Mouse (Mus musculus) liver, embryonic 13.5 days (tissue): ENCODE results near the gene Wfdc11. TPM values are rescaled to one million over a fixed set of nuclear protein-coding genes. Genes with fewer than 3 reads are reported as not detected.
"Not testable (repeated sequence)": the region's sequence is repeated elsewhere in the genome, so short reads cannot be mapped to it uniquely, and the experiment has no call there.

Experiments used
- ATAC-seq: fragments of 200-750 bp; cut with Nextera tagmentation; 2 replicates; pipeline ENCODE4 v1.8.0; 2017; ENCODE audit warnings: low read depth, mild to moderate bottlenecking, moderate number of reproducible peaks, moderate library complexity
- DNase-seq: peaks from one replicate; pipeline ENCODE4 v3.0.0; 2022
- H3K27ac ChIP-seq: fragments of 300-500 bp; sonication (generic); 2 replicates; pipeline ENCODE4 v1.5.1; 2015; ENCODE audit warnings: moderate library complexity, mild to moderate bottlenecking, inconsistent platforms
- H3K27me3 ChIP-seq: fragments of 300-500 bp; sonication (generic); 2 replicates; pipeline ENCODE4 v1.6.1; 2015; ENCODE audit warnings: mild to moderate bottlenecking, inconsistent platforms
- H3K36me3 ChIP-seq: fragments of 300-500 bp; sonication (generic); 2 replicates; pipeline ENCODE4 v1.6.1; 2015; ENCODE audit warnings: mild to moderate bottlenecking, inconsistent platforms
- H3K4me1 ChIP-seq: fragments of 300-500 bp; sonication (generic); replicated peaks from 2 replicates; pipeline ENCODE4 v1.6.1; 2015; ENCODE audit warnings: inconsistent platforms
- H3K4me2 ChIP-seq: fragments of 300-500 bp; sonication (generic); 2 replicates; pipeline ENCODE4 v1.6.1; 2015; ENCODE audit warnings: inconsistent platforms, mild to moderate bottlenecking, moderate library complexity
- H3K4me3 ChIP-seq: fragments of 300-500 bp; sonication (generic); replicated peaks from 2 replicates; pipeline ENCODE4 v1.5.1; 2015; ENCODE audit warnings: mild to moderate bottlenecking, inconsistent platforms
- H3K9ac ChIP-seq: fragments of 300-500 bp; sonication (generic); 2 replicates; pipeline ENCODE4 v1.6.1; 2015; ENCODE audit warnings: mild to moderate bottlenecking, inconsistent platforms
- H3K9me3 ChIP-seq: fragments of 300-500 bp; sonication (generic); replicated peaks from 2 replicates; pipeline ENCODE4 v1.6.1; 2016; ENCODE audit warnings: inconsistent platforms
- WGBS: fragments of 180-500 bp; shearing (Covaris S2); methylation state at CpG from one replicate; pipeline ENCODE4 v1.1.7; 2015; ENCODE audit not compliant: insufficient replicate concordance; 5-methylcytosine and 5-hydroxymethylcytosine counted together
- polyA plus RNA-seq: library from polyadenylated mRNA; unstranded; fragments of >200 nt; fragmentation: Nextera tagmentation; extraction: Ambion mirVana; gene quantifications from 2 replicates; pipeline ENCODE4 v1.2.1, GENCODE M21; 2015

Gene Wfdc11
- polyA plus RNA-seq, 1 experiment from 2014 or later, result not detected

- H3K27ac ChIP-seq, result no peak overlapping the region
- H3K9me3 ChIP-seq, result no peaks in the 10 kb centered on the region
- 64% methylated on average over 9 of the region's 9 CpGs for WGBS
- DNase-seq (no peak), ATAC-seq (no peak)
- no peak overlapping the region for H3K4me2 ChIP-seq
- H3K4me3 ChIP-seq, result no peak overlapping the region
- no peaks in the 10 kb centered on the region for H3K36me3 ChIP-seq
- no peaks in the 10 kb centered on the region for H3K27me3 ChIP-seq
- H3K4me1 ChIP-seq, result no peaks in the 10 kb centered on the region
- no peak overlapping the region for H3K9ac ChIP-seq
Measured at GRCm38 (mm10) chr2:164635266-164635665, 38.6 kb downstream of the Wfdc11 start.

GRCm38 (mm10) chr2:164621775-164622174 is 52.1 kb downstream of the Wfdc11 start:
- H3K27me3 ChIP-seq, result no peaks in the 10 kb centered on the region
- 54% methylated on average over 4 of the region's 4 CpGs for WGBS
- H3K27ac ChIP-seq, result no peak overlapping the region
- ATAC-seq (no peak), DNase-seq (no peak)
- no peaks in the 10 kb centered on the region for H3K4me1 ChIP-seq
- H3K4me3 ChIP-seq, result no peak overlapping the region
- no peaks in the 10 kb centered on the region for H3K9me3 ChIP-seq
- no peak overlapping the region for H3K9ac ChIP-seq
- H3K36me3 ChIP-seq, result no peaks in the 10 kb centered on the region
- no peak overlapping the region for H3K4me2 ChIP-seq

- ATAC-seq (no peak), DNase-seq (no peak)
- Histone ChIP-seq H3K4me2 (no peak overlapping the region), H3K9ac (no peak overlapping the region), H3K27me3 (no peaks in the 10 kb centered on the region), H3K27ac (no peak overlapping the region), H3K9me3 (no peaks in the 10 kb centered on the region), H3K4me3 (no peak overlapping the region), H3K4me1 (no peaks in the 10 kb centered on the region), H3K36me3 (no peaks in the 10 kb centered on the region)
- 56% methylated on average over 5 of the region's 5 CpGs for WGBS
Measured at GRCm38 (mm10) chr2:164619050-164619449, 54.8 kb downstream of the Wfdc11 start.

GRCm38 (mm10) chr2:164615386-164615785 is 58.5 kb downstream of the Wfdc11 start:
- no peak overlapping the region for H3K4me2 ChIP-seq
- DNase-seq, result no peak
- H3K36me3 ChIP-seq, result no peaks in the 10 kb centered on the region
- H3K9ac ChIP-seq, result no peak overlapping the region
- 69% methylated on average over 3 of the region's 3 CpGs for whole genome bisulfite sequencing
- no peak overlapping the region for H3K4me3 ChIP-seq
- H3K9me3 ChIP-seq, result no peaks in the 10 kb centered on the region
- H3K27me3 ChIP-seq, result no peaks in the 10 kb centered on the region
- no peak for ATAC-seq
- H3K27ac ChIP-seq, result no peak overlapping the region
- no peaks in the 10 kb centered on the region for H3K4me1 ChIP-seq

GRCm38 (mm10) chr2:164613471-164613870 is 60.4 kb downstream of the Wfdc11 start, which contains the start of the genes Wfdc6b and Wfdc8:
Gene Wfdc6b (plus strand): TSS chr2:164613522.
Gene Wfdc8 (minus strand): TSS chr2:164613626.
- not testable (repeated sequence) for H3K27ac ChIP-seq, DNase-seq, H3K4me3 ChIP-seq, H3K9ac ChIP-seq, H3K9me3 ChIP-seq, H3K36me3 ChIP-seq, ATAC-seq, H3K27me3 ChIP-seq, H3K4me1 ChIP-seq, H3K4me2 ChIP-seq
- 54% methylated on average over 8 of the region's 8 CpGs for WGBS

Other genes starting within 250 kb of the Wfdc11 start
- 33.6 and 37.0 TPM in 2 replicates for gene Sdc4, start 230.2 kb downstream of the Wfdc11 start, polyA plus RNA-seq
- 28.5 and 33.2 TPM in 2 replicates for gene Sys1, start 217.1 kb downstream of the Wfdc11 start, polyA plus RNA-seq
- gene Gm20458, start 213.1 kb downstream of the Wfdc11 start, polyA plus RNA-seq, result 5.3 and 5.7 TPM in 2 replicates
- not detected in 2 replicates for gene Trp53tg5, start 200.4 kb downstream of the Wfdc11 start, polyA plus RNA-seq
- gene Dbndd2, start 188.0 kb downstream of the Wfdc11 start, polyA plus RNA-seq, result 0.79 and 1.9 TPM in 2 replicates
- gene Pigt, start 176.6 kb downstream of the Wfdc11 start, polyA plus RNA-seq, result 22.3 and 23.8 TPM in 2 replicates
- 1.2 and 1.9 TPM in 2 replicates for gene Wfdc2, start 111.7 kb downstream of the Wfdc11 start, polyA plus RNA-seq
- not detected in 2 replicates for gene Spint3, start 100.6 kb downstream of the Wfdc11 start, polyA plus RNA-seq
- 0.13 and 0.19 TPM in 2 replicates for gene Wfdc6a, start 88.6 kb downstream of the Wfdc11 start, polyA plus RNA-seq
- gene Eppin, start 80.5 kb downstream of the Wfdc11 start, polyA plus RNA-seq, result not detected in 2 replicates
- not detected in 2 replicates for gene Wfdc6b, start 60.6 kb downstream of the Wfdc11 start, polyA plus RNA-seq
- gene Wfdc8, start 60.5 kb downstream of the Wfdc11 start, polyA plus RNA-seq, result not detected in 2 replicates
- not detected in 2 replicates for gene Wfdc16, start 35.3 kb downstream of the Wfdc11 start, polyA plus RNA-seq
- not detected in 2 replicates for gene Wfdc10, start 18.0 kb downstream of the Wfdc11 start, polyA plus RNA-seq
- gene Wfdc9, start 17.5 kb downstream of the Wfdc11 start, polyA plus RNA-seq, result not detected in 2 replicates
- not detected in 2 replicates for gene Wfdc13, start 11.0 kb upstream of the Wfdc11 start, polyA plus RNA-seq
- not detected in 2 replicates for gene Spint4, start 24.4 kb upstream of the Wfdc11 start, polyA plus RNA-seq
- not detected in 2 replicates for gene Spint5, start 41.2 kb upstream of the Wfdc11 start, polyA plus RNA-seq
- 0.93 and 1.0 TPM in 2 replicates for gene Wfdc3, start 71.8 kb upstream of the Wfdc11 start, polyA plus RNA-seq
- gene Dnttip1, start 71.9 kb upstream of the Wfdc11 start, polyA plus RNA-seq, result 47.3 and 49.8 TPM in 2 replicates
- gene Ube2c, start 95.8 kb upstream of the Wfdc11 start, polyA plus RNA-seq, result 762 and 764 TPM in 2 replicates
- 5.1 and 8.4 TPM in 2 replicates for gene Tnnc2, start 105.9 kb upstream of the Wfdc11 start, polyA plus RNA-seq
- gene Snx21, start 111.7 kb upstream of the Wfdc11 start, polyA plus RNA-seq, result 4.1 TPM in 2 replicates
- 18.8 and 20.3 TPM in 2 replicates for gene Acot8, start 130.8 kb upstream of the Wfdc11 start, polyA plus RNA-seq
- 4.3 and 5.1 TPM in 2 replicates for gene Zswim3, start 131.0 kb upstream of the Wfdc11 start, polyA plus RNA-seq
- gene Zswim1, start 148.6 kb upstream of the Wfdc11 start, polyA plus RNA-seq, result 6.2 and 6.9 TPM in 2 replicates
- gene Spata25, start 154.4 kb upstream of the Wfdc11 start, polyA plus RNA-seq, result not detected in 2 replicates
- gene Ctsa, start 158.8 kb upstream of the Wfdc11 start, polyA plus RNA-seq, result 65.4 and 69.2 TPM in 2 replicates
- 2.4 and 2.5 TPM in 2 replicates for gene Neurl2, start 159.4 kb upstream of the Wfdc11 start, polyA plus RNA-seq
- gene Pltp, start 183.6 kb upstream of the Wfdc11 start, polyA plus RNA-seq, result 7.7 and 8.3 TPM in 2 replicates
- 45.5 and 48.3 TPM in 2 replicates for gene Pcif1, start 205.2 kb upstream of the Wfdc11 start, polyA plus RNA-seq
- 5.4 and 6.1 TPM in 2 replicates for gene Zfp335, start 237.7 kb upstream of the Wfdc11 start, polyA plus RNA-seq